Mouse (Mus musculus) spleen, postnatal 14 days (tissue): ENCODE results near the gene Zbtb48.

ENCODE experiments used
- DNase-seq, 2 experiments: peaks; one replicate each; pipeline ENCODE4 v3.0.0; 2021 to 2022; ENCODE audit warnings: low spot score in 2 of 2

Zbtb48 gene

DNA sequence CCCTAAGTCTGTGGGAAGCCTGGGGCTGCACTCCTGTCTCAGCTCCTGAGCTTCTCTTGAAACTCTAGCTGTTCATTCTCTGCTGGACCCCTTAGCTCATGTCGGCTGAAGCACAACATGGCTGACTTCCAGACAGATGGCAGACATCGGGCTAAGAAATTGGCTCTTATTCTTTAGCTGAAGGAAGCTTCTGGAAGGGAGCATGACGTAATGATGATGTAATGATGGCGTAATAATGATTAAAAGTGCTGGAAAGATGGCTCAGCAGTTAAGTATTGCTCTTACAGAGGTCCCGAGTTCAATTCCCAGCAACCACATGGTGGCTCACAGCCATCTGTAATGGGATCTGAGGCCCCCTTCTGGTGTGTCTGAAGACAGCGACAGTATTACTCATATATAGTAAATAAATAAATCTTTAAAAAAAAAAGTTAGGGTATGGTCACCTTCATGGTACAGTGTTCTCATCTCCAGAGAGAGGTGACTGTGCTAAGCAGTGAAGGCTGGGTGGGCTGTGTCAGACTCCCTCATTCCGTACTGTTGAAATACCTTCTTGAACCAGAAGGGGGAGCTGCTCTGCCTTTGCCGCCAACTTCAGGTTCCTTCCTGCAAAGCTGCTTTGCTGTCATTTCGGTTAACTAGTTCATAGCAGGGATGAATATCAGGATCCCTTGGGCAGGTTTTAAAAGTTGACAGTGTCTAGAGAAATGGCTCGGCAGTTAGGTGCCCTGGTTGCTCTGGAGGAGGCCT is 55.1 kb downstream of the Zbtb48 start:
- peak in 1 of 2 experiments; percentile 43 for DNase-seq
